Mouse (Mus musculus): Measurements from ENCODE around the gene Rhoa. TPM values are rescaled to one million over a fixed set of nuclear protein-coding genes. Genes with fewer than 3 reads are reported as not detected.

Rhoa gene
- polyA plus RNA-seq, 1 experiment from 2014 or later, result 448 TPM

DNA sequence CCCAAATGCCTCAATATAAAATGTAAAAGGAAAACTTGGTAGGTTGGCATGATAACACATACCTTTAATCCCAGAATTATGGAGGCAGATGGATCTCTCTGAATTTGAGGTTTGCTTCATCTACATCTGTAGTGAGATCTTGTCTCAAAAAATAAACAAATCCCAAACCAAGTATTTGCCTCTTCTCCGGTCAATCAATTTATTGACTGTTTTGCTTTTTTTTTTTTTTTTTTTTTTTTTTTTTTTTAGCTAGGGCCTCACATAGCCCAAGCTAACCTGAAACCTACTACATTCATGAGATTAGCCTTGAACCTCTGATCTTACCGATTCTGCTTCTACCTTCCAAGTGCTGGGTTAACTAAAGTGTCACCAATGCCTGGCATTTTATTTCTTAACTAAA lies 16.6 kb upstream of the Rhoa start:
- H3K9ac ChIP-seq (ENCODE audit: low read depth, low read length), result no peak overlapping the region
- H3K27ac ChIP-seq, result no peak overlapping the region
- 59% methylated on average over 2 of the region's 2 CpGs for WGBS

DNA sequence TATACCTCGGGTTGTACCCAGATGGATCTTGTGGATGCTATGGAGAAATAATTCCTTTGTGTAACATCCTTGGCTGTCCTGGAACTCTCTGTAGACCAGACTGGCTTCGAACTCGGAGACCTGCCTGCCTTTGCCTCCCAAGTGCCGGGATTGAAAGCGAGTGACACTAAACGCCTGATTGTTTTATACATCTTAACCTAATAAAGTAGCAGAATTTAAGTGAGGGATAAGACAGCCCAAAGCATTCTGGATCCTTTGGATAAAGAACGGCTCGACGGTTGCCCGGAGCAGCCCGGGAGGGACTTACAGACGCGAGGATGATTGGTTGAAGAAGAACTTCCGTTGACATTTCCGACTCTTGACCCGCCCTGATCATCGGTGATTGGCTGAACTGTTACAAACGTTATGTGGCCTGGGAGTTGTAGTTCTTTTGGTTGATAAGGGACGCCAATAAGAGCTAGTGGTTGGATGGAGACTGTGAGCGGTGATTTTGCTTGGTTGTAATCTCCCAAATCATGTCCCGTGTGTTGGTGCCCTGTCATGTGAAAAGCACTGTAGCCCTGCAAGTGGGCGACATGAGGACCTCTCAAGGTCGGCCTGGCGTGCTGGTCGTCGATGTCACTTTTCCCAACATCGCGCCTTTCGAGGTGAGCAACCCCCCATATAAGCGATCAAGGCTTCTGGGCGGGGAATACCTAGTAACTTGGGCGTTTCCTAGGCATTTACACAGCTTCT lies 15.7 kb upstream of the Rhoa start, which contains the start of gene Nicn1:
Gene Nicn1, plus strand, starts transcription at position 414 of the 735 bp plus-strand sequence.
- H3K9me3 ChIP-seq (replicated peaks; ENCODE audit: low read length), result no peaks in the 10 kb centered on the region
- H3K4me3 ChIP-seq (replicated peaks; ENCODE audit: low read depth, low read length), result peak within 1 kb of the TSS; percentile 54
- H3K27ac ChIP-seq, result peak within 1 kb of the TSS; percentile 73
- H3K27me3 ChIP-seq (ENCODE audit: insufficient read depth, low read length), result no peaks in the 10 kb centered on the region
- H3K4me2 ChIP-seq (ENCODE audit: low read length), result peak within 1 kb of the TSS; percentile 74
- H3K9ac ChIP-seq (ENCODE audit: low read depth, low read length), result peak within 1 kb of the TSS; percentile 66
- WGBS, result under 1% methylated on average over 32 of the region's 32 CpGs
- 0 out of 2 replicates have a peak, but pooled peaks cover 3% of the 10 kb centered on the region for H3K4me1 ChIP-seq (replicated peaks; ENCODE audit: insufficient read depth, low read length)
- H3K36me3 ChIP-seq (ENCODE audit: insufficient read depth, low read length), result no peaks in the 10 kb centered on the region
- ATAC-seq (replicated peaks; ENCODE audit: low FRiP score, low read depth), result peak; percentile 95
- no peak for TF ChIP-seq CTCF (IDR thresholded peaks at IDR 0.05; ENCODE audit: low read depth)
- peak; percentile 100 for DNase-seq (ENCODE audit: low spot score)

More for the DNA sequence above, 16.6 kb upstream of the Rhoa start:
- no peak overlapping the region for H3K4me3 ChIP-seq (replicated peaks; ENCODE audit: low read depth, low read length)
- H3K4me2 ChIP-seq (ENCODE audit: low read length), result no peak overlapping the region
- TF ChIP-seq CTCF (IDR thresholded peaks at IDR 0.05; ENCODE audit: low read depth), result no peak
- no peaks in the 10 kb centered on the region for H3K36me3 ChIP-seq (ENCODE audit: insufficient read depth, low read length)
- no peak for DNase-seq (ENCODE audit: low spot score)
- H3K27me3 ChIP-seq (ENCODE audit: insufficient read depth, low read length), result no peaks in the 10 kb centered on the region
- H3K4me1 ChIP-seq (replicated peaks; ENCODE audit: insufficient read depth, low read length), result 0 out of 2 replicates have a peak, but pooled peaks cover 3% of the 10 kb centered on the region
- no peak for ATAC-seq (replicated peaks; ENCODE audit: low FRiP score, low read depth)
- H3K9me3 ChIP-seq (replicated peaks; ENCODE audit: low read length), result no peaks in the 10 kb centered on the region

GRCm38 (mm10) chr9:108290773-108291172 lies 15.2 kb upstream of the Rhoa start:
- Histone ChIP-seq H3K4me1 (replicated peaks; ENCODE audit: insufficient read depth, low read length) (0 out of 2 replicates have a peak, but pooled peaks cover 3% of the 10 kb centered on the region), H3K27ac (no peak overlapping the region)
- no peak for DNase-seq (ENCODE audit: low spot score)

GRCm38 (mm10) chr9:108296453-108297355 lies 9.2 kb upstream of the Rhoa start, which contains the start of gene Amt:
Gene Amt, plus strand, starts transcription at chr9:108296853.
- DNase-seq (ENCODE audit: low spot score), result peak; percentile 75

More at GRCm38 (mm10) chr9:108290773-108291172, 15.2 kb upstream of the Rhoa start:
- no peaks in the 10 kb centered on the region for H3K36me3 ChIP-seq (ENCODE audit: insufficient read depth, low read length)
- H3K4me3 ChIP-seq (replicated peaks; ENCODE audit: low read depth, low read length), result peak overlapping the region; percentile 54
- H3K27me3 ChIP-seq (ENCODE audit: insufficient read depth, low read length), result no peaks in the 10 kb centered on the region
- no peak for TF ChIP-seq CTCF (IDR thresholded peaks at IDR 0.05; ENCODE audit: low read depth)
- no peak for ATAC-seq (replicated peaks; ENCODE audit: low FRiP score, low read depth)
- WGBS, result 40% methylated on average over 6 of the region's 6 CpGs
- H3K4me2 ChIP-seq (ENCODE audit: low read length), result peak overlapping the region; percentile 74
- H3K9ac ChIP-seq (ENCODE audit: low read depth, low read length), result peak overlapping the region; percentile 44; the same call in 1 of the 2 replicates
- no peaks in the 10 kb centered on the region for H3K9me3 ChIP-seq (replicated peaks; ENCODE audit: low read length)

GRCm38 (mm10) chr9:108301853-108302252 lies 4.1 kb upstream of the Rhoa start:
- 0 out of 2 replicates have a peak, but pooled peaks cover 7% of the 10 kb centered on the region for H3K36me3 ChIP-seq (ENCODE audit: insufficient read depth, low read length)
- peaks cover 7% of the 10 kb centered on the region; the same call in 1 of the 2 replicates for H3K4me1 ChIP-seq (replicated peaks; ENCODE audit: insufficient read depth, low read length)
- no peak overlapping the region for H3K27ac ChIP-seq
- no peak overlapping the region for H3K9ac ChIP-seq (ENCODE audit: low read depth, low read length)
- TF ChIP-seq CTCF (IDR thresholded peaks at IDR 0.05; ENCODE audit: low read depth), result no peak
- H3K27me3 ChIP-seq (ENCODE audit: insufficient read depth, low read length), result no peaks in the 10 kb centered on the region
- no peak for DNase-seq (ENCODE audit: low spot score)
- no peak overlapping the region for H3K4me3 ChIP-seq (replicated peaks; ENCODE audit: low read depth, low read length)
- no peak overlapping the region for H3K4me2 ChIP-seq (ENCODE audit: low read length)
- H3K9me3 ChIP-seq (replicated peaks; ENCODE audit: low read length), result no peaks in the 10 kb centered on the region
- ATAC-seq (replicated peaks; ENCODE audit: low FRiP score, low read depth), result no peak
- 78% methylated on average over 3 of the region's 3 CpGs for WGBS

More at GRCm38 (mm10) chr9:108296453-108297355, 9.2 kb upstream of the Rhoa start, which contains the start of gene Amt:
- no peak; the same call in 1 of the 2 replicates for TF ChIP-seq CTCF (IDR thresholded peaks at IDR 0.05; ENCODE audit: low read depth)
- H3K9ac ChIP-seq (ENCODE audit: low read depth, low read length), result peak within 1 kb of the TSS; percentile 46
- H3K36me3 ChIP-seq (ENCODE audit: insufficient read depth, low read length), result no peaks in the 10 kb centered on the region
- peak within 1 kb of the TSS; percentile 24; the same call in 1 of the 2 replicates for H3K4me3 ChIP-seq (replicated peaks; ENCODE audit: low read depth, low read length)
- peak within 1 kb of the TSS; percentile 56 for H3K4me2 ChIP-seq (ENCODE audit: low read length)
- H3K27ac ChIP-seq, result peak within 1 kb of the TSS; percentile 78
- H3K9me3 ChIP-seq (replicated peaks; ENCODE audit: low read length), result no peaks in the 10 kb centered on the region
- H3K4me1 ChIP-seq (replicated peaks; ENCODE audit: insufficient read depth, low read length), result no peaks in the 10 kb centered on the region
- WGBS, result 23% methylated on average over 18 of the region's 18 CpGs
- peak; percentile 92 for ATAC-seq (replicated peaks; ENCODE audit: low FRiP score, low read depth)
- H3K27me3 ChIP-seq (ENCODE audit: insufficient read depth, low read length), result no peaks in the 10 kb centered on the region
